Mouse (Mus musculus): ENCODE measurements at regions not wholly inside any gene's neighbourhood (a gene's known extent, or its start where the extent isn't known, plus 50 kb on each side); places are given as distances from the start of the nearest gene placed in this dataset.

DNA sequence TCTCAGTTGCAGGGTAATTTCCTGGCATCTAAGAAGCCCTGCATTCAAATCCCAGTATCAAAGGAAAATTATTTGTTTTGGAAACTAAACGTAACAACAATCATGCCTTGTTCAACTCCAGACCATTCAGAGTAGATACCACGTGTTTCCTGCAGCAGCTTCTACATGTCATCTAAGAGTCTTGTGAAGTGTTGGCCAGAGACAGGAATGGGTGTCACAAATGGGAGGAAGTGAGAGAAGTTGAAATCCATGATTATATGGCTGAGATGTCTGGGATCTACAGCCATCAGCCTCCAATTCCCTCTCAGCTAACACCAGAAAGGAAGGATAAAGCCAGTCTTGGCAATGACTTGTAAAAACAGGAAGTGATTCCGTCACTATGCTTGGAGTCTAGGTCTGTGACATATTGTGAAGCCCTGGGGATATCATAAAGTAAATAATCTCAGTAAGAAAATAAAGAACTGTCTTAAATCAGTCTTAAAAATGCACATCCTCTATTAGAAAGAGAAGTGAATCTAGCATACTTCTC, 495.4 kb downstream of the 9430069I07Rik start:
- no peak overlapping the region for H3K27ac ChIP-seq (ENCODE audit: low read depth, low read length)
- H3K4me2 ChIP-seq (replicated peaks; ENCODE audit: low read depth, low read length), result no peak overlapping the region
- no peak overlapping the region for H3K4me3 ChIP-seq (ENCODE audit: low read length)
- H3K36me3 ChIP-seq (ENCODE audit: control insufficient read depth, insufficient read depth, low read length), result no peaks in the 10 kb centered on the region
- no peaks in the 10 kb centered on the region for H3K4me1 ChIP-seq (ENCODE audit: control insufficient read depth, insufficient read depth, low read length)
- H3K27me3 ChIP-seq (ENCODE audit: control insufficient read depth, insufficient read depth, low read length), result no peaks in the 10 kb centered on the region
- WGBS, result 51% methylated on average over 3 of the region's 3 CpGs
- H3K9me3 ChIP-seq (ENCODE audit: control insufficient read depth, low read length), result no peaks in the 10 kb centered on the region
- no peak for ATAC-seq (ENCODE audit: low FRiP score, low TSS enrichment)
- no peak overlapping the region for H3K9ac ChIP-seq (ENCODE audit: low read depth, low read length)

DNA sequence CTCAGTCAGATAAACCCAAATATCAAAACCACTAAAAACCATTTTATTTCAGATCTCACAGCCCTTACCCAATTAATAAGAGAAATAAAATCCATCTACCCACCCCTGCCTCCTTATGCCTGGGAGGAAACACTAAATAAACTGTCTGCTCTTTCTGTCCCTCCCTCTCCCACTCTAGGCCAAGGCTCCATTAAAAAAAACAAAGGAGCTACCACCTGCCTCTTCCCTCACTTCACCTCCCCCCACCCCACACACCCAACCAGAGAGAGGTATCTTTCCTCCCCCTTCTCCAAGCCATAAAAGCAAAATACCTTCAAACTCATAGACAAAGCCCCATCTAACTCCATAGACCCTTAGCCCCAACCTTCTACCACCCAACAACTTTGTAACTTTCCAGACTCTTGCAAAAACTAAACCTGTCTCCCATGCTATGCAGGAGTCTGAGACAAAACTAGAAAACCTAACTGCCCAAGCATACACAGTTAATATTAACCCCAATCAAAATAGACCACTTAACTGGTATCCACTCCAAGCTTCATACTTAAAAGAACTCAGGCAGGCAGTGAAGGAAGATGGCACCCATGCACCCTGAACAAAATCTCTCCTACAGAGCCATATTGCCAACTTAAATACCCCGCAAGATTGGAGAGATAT, 532.1 kb downstream of the 9430069I07Rik start:
- H3K9me3 ChIP-seq (ENCODE audit: control insufficient read depth, low read length), result no peaks in the 10 kb centered on the region; the same call in 1 of the 2 replicates
- H3K9ac ChIP-seq (ENCODE audit: low read depth, low read length), result no peak overlapping the region
- WGBS, result 80% methylated on average over 1 of the region's 1 CpGs
- H3K36me3 ChIP-seq (ENCODE audit: control insufficient read depth, insufficient read depth, low read length), result no peaks in the 10 kb centered on the region
- H3K4me3 ChIP-seq (ENCODE audit: low read length), result no peak overlapping the region
- H3K27ac ChIP-seq (ENCODE audit: low read depth, low read length), result no peak overlapping the region
- no peaks in the 10 kb centered on the region for H3K27me3 ChIP-seq (ENCODE audit: control insufficient read depth, insufficient read depth, low read length)
- peak; percentile 68; the same call in 1 of the 2 replicates for ATAC-seq (ENCODE audit: low FRiP score, low TSS enrichment)
- no peak overlapping the region for H3K4me2 ChIP-seq (replicated peaks; ENCODE audit: low read depth, low read length)
- H3K4me1 ChIP-seq (ENCODE audit: control insufficient read depth, insufficient read depth, low read length), result no peaks in the 10 kb centered on the region

DNA sequence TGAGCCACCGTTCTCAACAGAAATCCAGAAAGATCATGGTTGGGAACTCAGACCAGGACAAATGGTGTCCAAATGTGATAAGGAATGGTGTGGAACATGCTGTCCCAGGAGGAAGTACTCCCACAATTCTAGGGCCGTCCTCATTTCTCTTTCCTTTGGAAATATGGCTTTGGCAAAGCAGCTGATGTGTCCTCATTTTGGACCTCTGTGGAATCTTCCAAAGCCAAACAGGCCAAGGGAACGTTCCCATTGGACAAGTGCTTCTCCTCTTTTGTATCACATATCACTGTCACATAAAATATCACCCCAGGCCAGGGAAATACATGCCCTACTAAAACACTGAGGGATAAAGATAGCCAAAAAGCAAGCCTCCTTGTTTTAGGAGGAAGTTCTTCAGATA, 532.8 kb downstream of the 9430069I07Rik start:
- Histone ChIP-seq H3K4me3 (ENCODE audit: low read length) (no peak overlapping the region), H3K4me2 (replicated peaks; ENCODE audit: low read depth, low read length) (no peak overlapping the region), H3K27ac (ENCODE audit: low read depth, low read length) (no peak overlapping the region), H3K9ac (ENCODE audit: low read depth, low read length) (no peak overlapping the region), H3K27me3 (ENCODE audit: control insufficient read depth, insufficient read depth, low read length) (no peaks in the 10 kb centered on the region), H3K4me1 (ENCODE audit: control insufficient read depth, insufficient read depth, low read length) (no peaks in the 10 kb centered on the region), H3K9me3 (ENCODE audit: control insufficient read depth, low read length) (no peaks in the 10 kb centered on the region; the same call in 1 of the 2 replicates), H3K36me3 (ENCODE audit: control insufficient read depth, insufficient read depth, low read length) (no peaks in the 10 kb centered on the region)
- ATAC-seq (ENCODE audit: low FRiP score, low TSS enrichment), result no peak
- WGBS, result 64% methylated on average over 3 of the region's 3 CpGs

DNA sequence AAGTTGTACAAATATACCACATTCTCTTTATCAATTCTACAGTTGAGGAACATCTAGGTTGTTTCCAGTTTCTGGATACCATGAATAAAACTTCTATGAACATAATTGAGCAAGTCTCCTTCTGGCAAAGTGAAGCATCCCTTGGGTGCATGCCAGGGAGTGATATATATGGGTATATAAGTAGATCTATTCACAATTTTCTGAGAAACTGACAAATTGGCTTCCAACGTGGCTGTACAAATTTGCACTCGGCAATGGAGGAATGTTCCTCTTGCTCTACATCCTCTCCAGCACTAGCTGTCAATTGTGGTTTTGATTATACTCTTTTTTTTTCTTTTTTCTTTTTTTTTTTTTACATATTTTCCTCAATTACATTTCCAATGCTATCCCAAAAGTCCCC, 576.7 kb downstream of the 9430069I07Rik start:
- 95% methylated on average over 2 of the region's 2 CpGs for whole genome bisulfite sequencing
- no peak overlapping the region for H3K4me2 ChIP-seq (replicated peaks; ENCODE audit: low read depth, low read length)
- no peaks in the 10 kb centered on the region for H3K27me3 ChIP-seq (ENCODE audit: control insufficient read depth, insufficient read depth, low read length)
- H3K9ac ChIP-seq (ENCODE audit: low read depth, low read length), result no peak overlapping the region
- no peak overlapping the region for H3K4me3 ChIP-seq (ENCODE audit: low read length)
- H3K9me3 ChIP-seq (ENCODE audit: control insufficient read depth, low read length), result no peaks in the 10 kb centered on the region
- no peak for ATAC-seq (ENCODE audit: low FRiP score, low TSS enrichment)
- H3K4me1 ChIP-seq (ENCODE audit: control insufficient read depth, insufficient read depth, low read length), result no peaks in the 10 kb centered on the region
- no peak overlapping the region for H3K27ac ChIP-seq (ENCODE audit: low read depth, low read length)
- no peaks in the 10 kb centered on the region for H3K36me3 ChIP-seq (ENCODE audit: control insufficient read depth, insufficient read depth, low read length)

DNA sequence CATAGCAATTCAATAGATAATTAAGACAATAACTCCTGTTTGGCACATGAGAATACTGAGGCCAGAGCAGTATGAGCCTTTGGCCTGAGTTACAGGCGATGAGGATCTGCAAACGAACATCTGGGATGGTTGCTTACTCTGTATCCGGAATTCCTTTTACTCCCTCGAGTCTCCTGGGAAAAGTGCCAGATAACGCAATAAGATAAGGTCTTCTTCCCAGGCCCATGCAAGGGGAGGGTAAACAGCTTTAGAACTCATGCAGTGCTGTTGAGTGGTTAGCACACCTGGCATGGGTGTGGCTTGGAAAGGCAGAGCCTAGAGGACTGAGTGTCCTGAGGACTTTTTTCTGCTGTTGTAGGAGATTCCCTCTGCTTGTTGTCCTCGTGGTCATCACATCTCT, 598.2 kb downstream of the 9430069I07Rik start:
- ATAC-seq (ENCODE audit: low FRiP score, low TSS enrichment), result no peak
- WGBS, result 58% methylated on average over 6 of the region's 6 CpGs
- H3K9ac ChIP-seq (ENCODE audit: low read depth, low read length), result no peak overlapping the region

DNA sequence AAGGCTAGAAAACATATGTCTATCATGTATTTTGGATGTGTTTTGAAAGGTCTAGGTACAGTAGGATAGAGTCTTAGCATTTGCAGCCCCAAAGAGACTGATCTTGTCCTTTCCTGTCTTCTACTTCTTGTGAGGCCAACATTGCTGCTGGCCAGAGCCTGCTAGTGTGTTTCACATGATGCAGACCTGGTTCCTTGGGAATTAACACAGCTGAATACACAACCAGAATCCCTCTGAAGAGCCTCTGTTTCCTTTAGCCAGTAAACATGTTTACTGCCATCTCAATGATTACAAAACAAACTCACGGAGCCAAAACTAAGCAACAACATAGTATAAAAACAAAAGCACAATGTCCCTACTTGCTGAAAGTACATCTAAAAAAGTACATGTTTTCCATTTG, 598.9 kb downstream of the 9430069I07Rik start:
- 88% methylated on average over 1 of the region's 1 CpGs for WGBS
- no peak overlapping the region for H3K27ac ChIP-seq (ENCODE audit: low read depth, low read length)
- no peaks in the 10 kb centered on the region for H3K27me3 ChIP-seq (ENCODE audit: control insufficient read depth, insufficient read depth, low read length)
- no peak overlapping the region for H3K4me3 ChIP-seq (ENCODE audit: low read length)
- H3K9ac ChIP-seq (ENCODE audit: low read depth, low read length), result no peak overlapping the region
- ATAC-seq (ENCODE audit: low FRiP score, low TSS enrichment), result no peak
- no peak overlapping the region for H3K4me2 ChIP-seq (replicated peaks; ENCODE audit: low read depth, low read length)
- H3K4me1 ChIP-seq (ENCODE audit: control insufficient read depth, insufficient read depth, low read length), result no peaks in the 10 kb centered on the region
- no peaks in the 10 kb centered on the region for H3K9me3 ChIP-seq (ENCODE audit: control insufficient read depth, low read length)
- no peaks in the 10 kb centered on the region for H3K36me3 ChIP-seq (ENCODE audit: control insufficient read depth, insufficient read depth, low read length)

More for the DNA sequence above, 598.2 kb downstream of the 9430069I07Rik start:
- Histone ChIP-seq H3K9me3 (ENCODE audit: control insufficient read depth, low read length) (no peaks in the 10 kb centered on the region), H3K27ac (ENCODE audit: low read depth, low read length) (no peak overlapping the region), H3K4me1 (ENCODE audit: control insufficient read depth, insufficient read depth, low read length) (no peaks in the 10 kb centered on the region), H3K27me3 (ENCODE audit: control insufficient read depth, insufficient read depth, low read length) (no peaks in the 10 kb centered on the region), H3K4me3 (ENCODE audit: low read length) (no peak overlapping the region), H3K4me2 (replicated peaks; ENCODE audit: low read depth, low read length) (no peak overlapping the region), H3K36me3 (ENCODE audit: control insufficient read depth, insufficient read depth, low read length) (no peaks in the 10 kb centered on the region)
